Mouse (Mus musculus): ENCODE data around the gene 9130213A22Rik.

DNA sequence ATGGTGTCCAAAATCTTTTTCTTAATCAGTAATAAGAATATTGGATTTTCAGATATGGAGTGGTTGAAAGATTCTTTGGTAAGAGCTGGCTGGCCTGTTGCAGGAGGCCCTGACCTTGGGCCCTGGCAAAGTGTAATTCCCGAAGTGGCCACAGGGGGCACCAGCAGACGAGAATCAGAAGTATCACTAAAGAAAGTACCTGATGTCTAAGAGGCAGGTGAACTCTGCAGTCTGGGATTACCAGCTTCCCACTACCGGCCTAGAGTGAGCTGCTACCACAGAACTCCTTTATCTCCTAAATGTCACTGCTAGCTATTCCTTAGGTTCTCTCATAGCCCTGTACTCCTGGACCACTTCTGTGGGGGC is 30.0 kb downstream of the 9130213A22Rik start:
- TF ChIP-seq ZMIZ1 (IDR thresholded peaks at IDR 0.05; ENCODE audit: low read depth, low read length), result no peak
- TF ChIP-seq ELF1 (IDR thresholded peaks at IDR 0.05; ENCODE audit: low read depth, low read length), result no peak
- no peak for TF ChIP-seq MEF2A (IDR thresholded peaks at IDR 0.05; ENCODE audit: extremely low read depth, insufficient replicate concordance, low read depth, low read length, poor library complexity, severe bottlenecking)
- TF ChIP-seq USF1 (IDR thresholded peaks at IDR 0.05; ENCODE audit: low read depth, low read length), result no peak
- peak; percentile 75 to 93 (median 79) for TF ChIP-seq CTCF (IDR thresholded peaks at IDR 0.05 in 2 of 3, conservative IDR thresholded peaks at IDR 0.05 in 1 of 3; ENCODE audit: control insufficient read depth in 1 of 3, insufficient read depth in 1 of 3, low read depth in 2 of 3, low read length in 3 of 3, poor library complexity in 1 of 3, severe bottlenecking in 1 of 3)
- TF ChIP-seq POLR2A (IDR thresholded peaks at IDR 0.05; ENCODE audit: control insufficient read depth in 1 of 2, insufficient read depth in 1 of 2, low read depth in 1 of 2, low read length in 2 of 2, poor library complexity in 1 of 2), result no peak
- TF ChIP-seq TCF12 (IDR thresholded peaks at IDR 0.05; ENCODE audit: low read depth, low read length), result no peak
- TF ChIP-seq CHD2 (IDR thresholded peaks at IDR 0.05; ENCODE audit: low read length), result no peak
- TF ChIP-seq ZC3H11A (IDR thresholded peaks at IDR 0.05; ENCODE audit: low read depth, low read length), result no peak; the same call in 1 of the 2 replicates
- TF ChIP-seq MYC (IDR thresholded peaks at IDR 0.05; ENCODE audit: low read depth, low read length), result no peak
- no peak for TF ChIP-seq MAZ (IDR thresholded peaks at IDR 0.05; ENCODE audit: low read depth, low read length)
- no peak for TF ChIP-seq E2F4 (IDR thresholded peaks at IDR 0.05; ENCODE audit: borderline replicate concordance, low read depth, low read length)
- TF ChIP-seq MXI1 (IDR thresholded peaks at IDR 0.05; ENCODE audit: low read depth, low read length), result no peak
- no peak for TF ChIP-seq JUND (IDR thresholded peaks at IDR 0.05; ENCODE audit: low read depth, low read length)

Measured in MEL (cell line).